Mouse (Mus musculus) megakaryocyte progenitor cell, adult 5-6 weeks (primary cell): ENCODE measurements around the gene Katnal1. TPM values are rescaled to one million over a fixed set of nuclear protein-coding genes. Genes with fewer than 3 reads are reported as not detected.

Experiments
- ATAC-seq: replicated peaks from 2 replicates; pipeline ENCODE4 v1.8.0; 2016; ENCODE audit warnings: mild to moderate bottlenecking, moderate TSS enrichment, inconsistent platforms; ENCODE audit not compliant: poor library complexity
- total RNA-seq, 2 experiments: library from RNA; stranded (forward) in 1 of 2; stranded (reverse) in 1 of 2; fragments of 157-497, 149-512 nt in 1 of 2; fragments of 200-1000 nt in 1 of 2; gene quantifications; 2 replicates each; pipeline versions ENCODE4 v1.2.3 to v1.2.4; 2015 to 2017

Gene Katnal1
- total RNA-seq, 2 experiments from 2014 or later, result 5.6 to 9.0 TPM

DNA sequence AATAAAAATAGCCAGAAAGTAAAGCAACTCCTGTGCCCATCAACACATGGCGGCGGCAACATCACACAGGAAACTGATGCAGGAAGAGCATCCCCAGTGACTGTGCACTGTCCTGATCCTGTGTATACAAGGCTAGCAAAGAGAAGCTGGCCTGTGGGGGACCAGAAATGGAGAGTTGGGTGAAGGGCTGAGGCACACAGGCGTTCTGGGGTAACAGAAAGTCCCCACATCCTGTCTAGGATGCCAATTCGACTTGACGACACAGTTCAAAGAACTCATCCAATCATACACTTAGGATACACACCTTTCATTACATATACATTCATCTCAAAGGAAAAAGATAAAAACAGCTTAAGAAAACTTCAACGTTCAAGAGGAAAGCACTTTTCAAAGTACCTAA is 41.1 kb downstream of the Katnal1 start:
- ATAC-seq, result no peak

DNA sequence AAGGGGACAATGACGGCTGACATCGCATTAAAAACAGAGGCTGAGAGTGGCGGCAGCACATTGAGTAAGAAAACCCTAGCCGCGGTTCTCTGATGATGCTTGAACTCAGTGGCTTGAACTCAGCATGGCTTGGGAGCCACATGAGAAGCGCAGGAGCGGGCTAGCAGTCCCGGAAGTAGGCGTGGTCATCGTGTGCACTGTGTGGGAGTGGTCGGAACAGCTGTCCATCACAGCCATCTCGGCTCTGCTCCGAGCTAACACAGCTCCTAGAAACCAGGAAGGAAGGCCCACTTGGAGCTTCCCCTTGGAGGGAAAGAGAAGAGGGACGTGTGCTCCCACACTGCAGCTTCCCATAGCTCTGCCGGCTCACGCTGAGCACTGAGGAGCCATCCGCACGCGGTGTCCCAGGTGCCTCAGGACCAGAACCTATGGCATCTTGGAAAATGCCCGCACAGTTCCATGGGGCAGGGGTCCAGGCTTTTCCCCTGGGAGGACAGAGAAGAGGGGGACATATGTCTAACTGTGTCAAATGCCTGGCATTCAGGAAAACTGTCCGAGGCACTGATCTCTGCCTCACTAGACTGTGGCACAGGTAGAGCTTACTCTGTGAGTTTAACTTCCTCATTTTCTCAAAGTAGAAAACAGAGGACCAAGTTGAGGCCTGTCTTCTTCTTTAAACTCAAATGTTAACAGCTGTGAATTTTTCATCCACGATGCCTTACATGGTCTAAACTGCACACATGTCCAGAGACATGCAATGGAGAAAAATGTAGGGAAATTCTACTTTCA is 43.1 kb downstream of the Katnal1 start:
- peak; percentile 42; the same call in 1 of the 2 replicates for ATAC-seq

DNA sequence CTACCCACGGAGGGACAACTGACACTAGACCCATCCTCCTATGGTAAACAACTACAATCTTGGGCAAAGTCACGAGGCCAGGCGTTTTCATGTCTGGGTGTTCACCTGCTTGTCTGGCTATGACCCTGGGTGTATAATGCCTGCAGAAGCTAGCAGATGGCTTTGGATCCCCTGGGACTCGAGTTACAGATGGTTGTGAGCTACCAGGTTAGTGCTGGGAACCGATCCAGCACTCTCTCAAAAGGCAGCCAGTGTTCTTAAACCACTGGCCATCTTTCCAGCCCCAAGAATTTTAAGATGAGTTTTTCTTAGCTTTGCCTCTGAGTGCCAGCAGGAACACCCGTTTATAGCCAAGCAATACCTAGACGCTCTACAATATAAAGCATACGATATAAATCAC is 45.4 kb downstream of the Katnal1 start:
- ATAC-seq, result no peak

DNA sequence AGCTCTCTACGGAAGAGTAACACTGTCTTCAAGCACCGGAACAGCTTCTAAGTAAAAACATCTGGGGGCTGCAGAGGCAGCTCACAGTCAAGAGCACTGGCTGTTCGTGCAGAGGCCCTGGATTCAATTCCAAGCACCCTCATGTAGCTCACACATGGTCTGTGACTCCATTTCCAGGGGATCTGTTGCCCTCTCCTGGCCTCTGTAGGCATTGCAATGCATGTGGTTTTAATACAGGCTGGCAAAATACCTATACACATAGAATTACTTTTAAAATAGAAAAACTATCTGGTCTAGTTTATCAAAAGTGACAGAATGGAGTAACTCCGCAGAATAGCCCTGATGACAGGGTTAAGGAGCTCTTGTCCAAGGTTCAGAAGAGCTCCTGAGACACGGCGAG is 49.9 kb downstream of the Katnal1 start:
- peak; percentile 80 for ATAC-seq

DNA sequence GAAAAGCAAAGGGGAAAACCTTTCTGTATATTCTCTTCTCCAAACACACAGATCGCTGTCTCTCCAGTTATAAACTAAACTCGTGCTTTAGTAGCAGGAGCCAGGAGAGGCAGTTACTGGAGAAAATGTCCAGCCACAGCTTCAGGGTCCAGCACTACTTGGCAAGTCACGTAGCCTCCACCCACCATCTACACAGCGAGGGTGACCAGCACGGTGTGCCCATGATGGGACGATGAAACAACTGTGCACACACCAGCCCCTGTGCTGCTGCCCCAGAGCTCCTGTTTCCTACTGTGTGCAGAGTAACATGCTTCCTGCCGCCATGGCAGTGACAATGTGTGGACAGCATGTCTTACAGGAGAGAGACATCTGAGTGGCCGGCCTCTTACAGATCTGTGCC is 56.0 kb downstream of the Katnal1 start:
- ATAC-seq, result no peak

DNA sequence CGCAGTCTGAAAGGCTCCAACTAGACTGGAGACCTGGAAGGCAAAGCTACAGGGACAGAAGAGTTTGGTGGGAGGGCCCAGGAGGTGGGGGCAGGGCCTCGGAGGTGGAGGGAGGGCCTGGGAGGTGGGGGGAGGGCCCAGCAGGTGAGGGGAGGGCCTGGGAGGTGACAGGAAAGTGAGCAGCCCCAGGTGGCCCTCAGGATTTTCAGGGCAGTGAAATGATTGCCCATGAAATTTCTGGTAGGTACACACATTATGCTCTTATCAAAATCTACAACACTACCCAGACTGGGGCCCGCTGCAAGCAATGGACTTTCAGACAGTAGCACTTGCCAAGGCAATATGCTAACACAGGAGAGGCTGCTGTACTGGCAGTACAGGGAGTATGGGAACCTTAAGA is 59.5 kb downstream of the Katnal1 start:
- no peak for ATAC-seq

DNA sequence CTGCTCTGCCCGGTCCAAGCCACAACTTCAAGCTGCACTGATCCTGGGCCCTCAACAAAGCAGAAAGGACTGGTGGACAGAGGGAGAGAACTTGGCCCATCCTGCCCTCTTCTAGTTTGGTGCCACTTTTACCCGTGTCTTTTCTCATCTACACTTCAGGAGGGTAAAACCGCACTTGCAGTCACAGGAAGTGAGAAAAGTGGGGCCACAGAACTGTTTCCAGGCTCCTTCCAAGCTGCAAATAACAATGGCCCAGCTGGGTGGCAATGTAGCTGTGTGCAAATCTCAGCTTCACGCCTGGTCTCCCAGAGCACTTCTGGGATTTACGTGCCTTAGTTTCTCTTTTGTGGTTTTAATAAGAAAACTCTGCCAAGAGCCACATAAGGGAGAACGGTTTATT is 61.4 kb downstream of the Katnal1 start:
- peak; percentile 42 for ATAC-seq

DNA sequence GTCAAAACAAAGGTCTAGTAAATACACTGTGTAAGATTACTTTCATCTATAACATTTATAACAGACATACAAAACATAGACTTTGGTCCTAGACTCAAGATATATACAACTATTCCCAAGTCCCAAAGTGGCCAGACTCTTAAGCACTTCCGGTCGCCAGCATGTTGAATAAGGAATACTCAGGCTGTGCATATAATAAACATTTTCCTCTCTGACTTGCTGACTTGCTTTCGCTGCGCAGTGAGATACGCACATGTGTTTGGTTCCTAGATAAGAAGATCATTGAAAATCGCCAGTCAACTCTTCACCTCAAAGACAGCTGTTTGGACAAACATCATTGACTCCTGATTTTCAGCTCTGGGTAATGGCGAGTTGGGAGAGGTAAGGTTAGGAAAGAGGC is 61.9 kb downstream of the Katnal1 start:
- ATAC-seq, result no peak

DNA sequence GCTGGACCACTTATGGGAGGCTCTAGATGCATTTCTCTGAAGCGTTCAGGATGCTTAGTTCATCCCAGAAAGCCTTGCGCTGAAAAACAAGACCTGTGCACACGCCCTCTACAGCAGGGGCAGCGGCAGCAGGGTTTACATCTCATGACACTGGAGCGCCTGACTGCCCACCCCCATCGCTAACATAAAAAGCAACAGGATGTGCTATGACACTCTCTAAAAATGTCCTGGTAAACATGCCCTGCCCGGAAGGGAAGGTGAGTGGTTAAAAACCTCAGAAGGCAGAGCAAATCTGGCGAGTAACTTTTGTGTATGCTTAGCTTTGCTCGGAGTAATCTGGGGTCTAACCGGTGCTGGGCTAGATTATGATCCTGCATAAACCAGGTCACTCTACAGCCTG is 62.5 kb downstream of the Katnal1 start:
- ATAC-seq, result 0 out of 2 replicates have a peak, but pooled peaks have one; percentile 19

DNA sequence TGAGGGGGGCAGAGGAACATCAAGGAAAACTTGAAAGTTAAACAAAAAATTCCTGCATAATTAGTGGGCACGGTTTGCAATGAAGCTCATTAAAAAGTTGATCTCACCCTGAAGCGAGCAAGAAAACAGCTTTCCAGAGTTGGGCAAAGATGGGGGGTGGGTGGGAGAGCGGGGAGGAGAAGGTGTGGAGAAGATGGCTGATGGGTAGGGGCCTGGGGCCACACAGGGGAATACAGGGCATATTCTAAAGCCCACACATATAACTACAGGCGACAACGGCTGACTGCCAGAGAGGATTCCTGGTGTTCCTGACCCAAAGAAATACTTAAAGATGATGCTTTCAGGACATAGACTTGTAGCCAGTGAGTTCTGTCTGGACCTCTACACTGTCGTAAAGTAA is 65.7 kb downstream of the Katnal1 start:
- no peak for ATAC-seq

DNA sequence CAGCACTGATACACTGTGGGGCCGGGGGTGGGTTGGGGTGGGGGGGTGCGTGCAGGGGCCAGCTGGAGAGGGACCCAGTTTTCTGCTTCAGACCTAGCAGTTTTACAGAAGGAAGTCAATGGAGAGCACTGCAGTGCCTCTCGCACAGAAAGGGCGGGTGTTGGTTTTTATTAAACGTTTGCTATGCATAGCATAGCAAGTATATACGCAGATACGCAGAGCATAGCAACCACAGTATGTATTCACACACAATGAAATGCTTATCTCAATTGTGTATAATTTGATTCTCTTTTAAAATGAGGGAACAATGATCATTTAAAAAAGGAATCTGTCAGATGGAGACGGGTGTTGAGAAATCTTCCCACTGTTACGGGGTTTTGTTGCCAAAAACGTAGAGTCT is 66.3 kb downstream of the Katnal1 start:
- ATAC-seq, result no peak

DNA sequence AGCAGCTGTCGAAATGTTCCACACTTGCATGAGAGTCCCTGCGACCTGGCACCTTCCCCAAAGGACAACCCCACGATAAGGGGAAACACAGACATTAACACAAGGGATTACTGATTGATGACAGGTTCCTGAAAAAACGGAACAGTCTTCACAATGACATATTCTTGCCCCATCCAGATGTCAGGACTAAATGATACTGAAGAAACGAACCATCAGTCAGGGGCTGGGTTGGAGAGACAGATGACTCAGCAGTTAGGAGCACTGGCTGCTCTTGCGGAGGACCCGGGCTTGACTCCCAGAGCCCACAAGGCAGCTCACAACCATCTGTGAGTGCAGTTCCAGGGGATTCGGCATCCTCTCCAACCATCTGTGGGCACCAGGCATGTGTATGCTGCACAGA is 67.0 kb downstream of the Katnal1 start:
- peak; percentile 68 for ATAC-seq

DNA sequence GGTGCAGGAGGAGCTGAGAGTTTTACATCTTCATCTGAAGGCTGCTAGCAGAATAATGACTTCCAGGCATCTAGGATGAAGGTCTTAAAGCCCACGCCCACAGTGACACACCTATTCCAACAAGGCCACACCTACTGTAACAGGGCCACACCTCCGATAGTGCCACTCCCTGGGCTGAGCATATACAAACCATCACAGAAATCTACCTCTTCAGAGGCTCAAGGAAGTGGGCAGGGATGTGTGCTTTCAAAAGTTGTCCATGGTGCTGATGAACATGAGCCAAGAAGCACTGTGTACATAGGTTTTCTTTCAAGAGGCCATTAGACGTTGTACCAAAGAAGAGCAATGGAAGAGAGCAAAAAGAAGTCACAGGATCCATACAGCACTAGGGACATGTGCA is 71.6 kb downstream of the Katnal1 start:
- no peak for ATAC-seq

DNA sequence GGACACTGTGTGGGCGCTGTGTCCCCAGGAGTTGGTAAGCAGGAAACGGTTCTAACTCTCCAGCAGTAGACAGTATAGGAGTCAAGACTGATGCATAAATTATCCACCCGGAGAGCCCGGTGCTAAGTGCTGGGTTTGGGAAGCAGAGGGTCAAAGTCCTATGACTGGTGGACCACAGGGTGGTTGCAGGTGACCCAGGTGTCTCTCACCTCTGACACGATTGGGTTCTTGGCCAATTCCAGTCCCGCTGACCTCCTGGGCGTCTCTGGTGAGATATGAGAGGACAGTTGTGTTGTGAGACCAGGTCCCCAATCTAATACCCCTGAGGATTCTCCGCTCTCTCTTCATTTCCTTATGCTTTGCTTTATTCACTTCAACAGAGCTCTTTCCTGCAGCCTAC is 74.1 kb downstream of the Katnal1 start:
- no peak for ATAC-seq

DNA sequence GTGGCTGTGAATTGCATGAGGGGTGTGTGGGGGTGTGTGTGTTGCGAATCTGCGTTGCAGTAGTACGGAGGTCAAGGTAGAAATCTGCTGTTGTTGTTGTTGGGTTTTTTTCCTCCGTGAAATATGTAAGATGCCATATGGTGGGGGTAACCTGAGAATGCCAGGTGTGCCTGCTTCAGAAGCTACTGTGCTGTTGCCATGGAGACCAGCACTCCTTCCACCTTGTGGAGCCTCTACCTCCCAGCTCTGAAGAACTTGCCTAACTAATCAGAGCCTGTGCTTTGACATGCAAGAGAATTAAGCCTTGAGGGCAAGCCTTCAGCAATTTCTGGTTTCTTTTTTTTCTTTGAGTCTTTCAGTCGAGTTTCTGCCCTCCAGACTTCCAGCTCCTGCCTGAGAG is 75.0 kb downstream of the Katnal1 start:
- no peak for ATAC-seq

DNA sequence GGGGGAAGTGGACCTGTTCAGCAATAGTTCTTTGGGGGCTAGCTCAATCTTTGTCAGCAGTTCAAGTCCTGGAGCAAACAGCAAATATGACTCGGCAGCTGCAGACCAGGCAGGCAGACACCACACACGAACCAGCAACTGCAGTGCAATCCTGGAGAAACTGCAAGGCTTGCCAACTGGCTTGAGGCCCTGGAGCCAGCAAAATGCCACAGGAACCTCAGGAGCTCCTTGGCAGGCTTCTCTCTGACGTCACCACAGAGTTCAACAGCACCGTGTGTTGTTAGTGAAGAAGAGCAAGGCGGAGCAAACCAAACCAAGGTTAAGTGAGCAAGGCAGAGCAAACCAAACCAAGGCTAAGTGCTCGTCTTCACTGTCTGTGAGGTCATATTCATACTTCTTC is 79.6 kb downstream of the Katnal1 start:
- ATAC-seq, result no peak

DNA sequence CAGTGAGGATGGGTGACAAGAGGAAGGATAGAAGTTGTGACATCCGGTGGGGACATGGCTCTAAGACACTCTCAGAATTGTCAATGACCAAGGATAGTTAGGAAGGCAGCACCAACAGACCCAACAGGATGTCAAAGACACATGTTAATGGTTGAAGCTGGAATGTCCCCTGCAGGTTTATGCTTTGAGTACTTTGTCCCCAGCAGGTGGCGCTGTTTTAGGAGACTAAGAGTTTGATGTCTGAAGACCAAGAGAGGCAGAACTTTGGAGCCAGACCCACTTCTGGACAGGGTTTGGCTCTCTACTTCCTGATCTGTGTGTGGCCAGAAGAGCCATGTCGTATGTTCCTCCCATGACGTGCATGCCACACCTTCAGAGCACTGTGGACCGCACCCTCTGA is 82.1 kb downstream of the Katnal1 start:
- no peak for ATAC-seq

DNA sequence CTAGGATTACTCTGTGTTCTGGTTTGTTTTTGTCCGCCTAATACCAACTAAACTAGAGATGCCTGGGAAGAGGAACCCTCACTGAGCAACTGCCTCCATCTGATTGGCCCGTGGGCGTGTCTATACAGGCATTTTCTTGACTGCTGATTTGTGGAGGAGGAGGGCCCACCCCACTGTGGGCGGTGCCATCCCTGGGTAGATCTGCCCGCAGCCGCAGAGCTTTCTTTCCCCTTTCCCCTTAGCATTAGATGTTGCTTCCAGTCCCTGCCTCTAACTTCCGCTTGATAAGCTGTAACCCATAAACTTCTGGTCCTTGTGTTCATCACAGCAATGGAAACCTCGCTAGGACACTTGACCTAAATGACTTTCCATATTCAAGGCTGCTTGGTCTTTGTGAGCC is 92.1 kb downstream of the Katnal1 start:
- peak; percentile 100 for ATAC-seq

DNA sequence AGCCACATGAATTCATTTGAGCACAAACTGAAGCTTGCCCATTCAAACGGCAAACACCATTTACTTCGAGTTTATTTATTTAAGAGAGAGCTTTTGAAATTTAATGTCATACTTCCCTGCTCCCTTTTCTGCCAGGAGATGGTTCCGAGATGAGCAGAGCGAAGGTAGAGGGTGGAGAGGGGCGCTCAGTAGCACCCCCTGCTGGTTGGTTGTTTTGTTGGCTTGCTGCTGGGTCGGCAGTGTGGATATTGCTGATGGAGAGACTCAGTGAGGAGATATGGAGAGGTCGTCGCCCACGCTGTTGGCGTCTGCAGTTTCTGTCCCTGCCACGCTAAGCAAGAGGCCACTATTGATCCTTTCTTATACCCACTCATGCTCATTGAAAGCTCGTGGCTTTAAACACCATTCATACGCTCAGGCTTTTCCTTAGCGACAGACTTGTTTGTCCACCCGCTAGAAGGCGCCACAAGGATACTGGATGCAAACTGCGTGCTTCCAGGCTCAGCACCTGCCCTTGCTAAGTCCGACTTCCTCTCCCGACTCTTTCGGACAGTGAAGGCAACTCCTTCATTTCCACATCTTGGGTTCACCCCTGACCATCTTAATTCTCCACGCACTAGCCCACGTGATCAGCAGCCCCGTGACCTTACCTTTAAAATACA is 97.4 kb downstream of the Katnal1 start:
- ATAC-seq, result peak; percentile 90

DNA sequence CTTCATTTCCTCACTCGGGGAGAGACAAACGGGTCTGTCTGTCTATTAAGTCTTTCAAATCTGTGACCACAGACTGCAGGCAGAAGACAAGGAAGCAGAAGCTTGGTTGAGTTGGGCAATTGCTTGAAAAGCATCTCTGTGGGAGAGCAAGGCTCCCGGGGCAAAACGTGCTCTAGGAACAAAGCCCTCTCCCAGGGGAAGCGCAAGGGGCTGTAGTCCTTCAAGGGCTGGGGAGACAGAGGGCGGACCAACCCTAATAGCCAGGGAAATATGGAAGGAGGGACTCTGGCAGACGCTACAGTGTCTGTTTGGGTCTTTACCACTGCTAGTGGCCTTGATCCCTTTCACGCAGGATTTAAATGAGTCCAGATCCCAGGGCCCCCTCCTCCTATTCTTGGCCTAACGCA is 98.0 kb downstream of the Katnal1 start:
- ATAC-seq, result peak; percentile 81

DNA sequence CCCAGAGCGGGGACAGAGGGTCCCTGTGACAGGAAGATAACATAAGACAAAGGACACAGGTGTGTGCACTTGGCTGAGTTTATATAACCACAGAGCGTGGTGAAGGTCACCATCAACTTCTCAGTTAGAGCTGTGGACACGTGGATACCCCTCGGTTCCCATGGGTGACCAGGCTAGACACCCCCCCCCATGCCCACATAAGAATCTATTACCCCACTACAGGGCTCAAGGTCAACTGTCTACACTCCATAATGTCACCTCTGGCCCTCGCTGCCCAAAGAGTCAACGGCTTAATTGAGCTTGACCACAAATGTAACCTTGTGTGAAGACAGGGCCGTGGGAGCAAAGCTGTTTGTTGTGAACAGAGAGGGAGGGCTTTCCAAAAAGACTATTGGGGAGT is 103.4 kb downstream of the Katnal1 start:
- no peak for ATAC-seq

DNA sequence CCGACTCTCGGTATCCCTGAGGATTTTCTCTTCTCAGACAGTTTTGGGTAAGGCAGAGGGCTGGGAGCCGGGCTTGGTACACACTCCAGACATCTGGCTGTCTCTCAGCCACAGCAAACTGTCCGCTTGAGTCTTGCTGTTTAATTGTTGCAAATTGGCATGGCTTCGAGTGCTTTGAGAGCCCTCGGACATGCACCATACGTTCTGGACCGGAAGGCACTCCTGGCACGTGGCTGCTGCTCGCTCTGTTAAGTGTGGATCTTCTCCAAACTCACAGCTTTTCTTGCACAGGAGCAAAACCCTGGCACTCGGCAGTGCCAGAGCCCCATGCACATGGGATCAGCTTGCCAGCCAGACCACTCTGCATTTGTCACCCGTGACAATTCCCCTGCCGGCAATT is 106.3 kb downstream of the Katnal1 start:
- ATAC-seq, result no peak
